In the genomic region with DNA sequence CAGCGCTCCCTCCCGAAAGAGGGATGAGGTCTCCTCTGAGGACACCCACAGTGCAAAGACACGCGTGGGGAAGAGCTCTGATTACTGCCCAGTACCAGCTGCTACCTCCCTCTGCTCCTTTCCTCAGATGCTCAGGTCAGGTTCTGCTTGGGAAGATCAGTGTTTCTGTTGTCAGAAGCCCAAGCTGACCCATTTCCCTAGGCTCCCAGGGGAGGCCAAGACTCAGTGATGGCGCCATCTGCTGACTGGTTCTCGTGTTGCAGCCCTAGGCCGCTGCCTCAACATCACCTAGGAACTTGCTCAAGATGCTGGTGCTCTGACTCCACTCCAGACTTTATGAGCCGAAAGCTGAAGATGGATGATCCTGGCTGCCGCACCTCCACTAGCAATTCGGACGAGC, we compare ENCODE assay signal across 9 mouse cellular contexts. TPM values are rescaled to one million over a fixed set of nuclear protein-coding genes. Genes with fewer than 3 reads are reported as not detected.
DNase-seq lines count a peak whose midpoint lies in the region; TF ChIP-seq lines count a peak whose summit lies in the region.
"Had no signal": no experiment of that assay in that cellular context is flagged by ENCODE, and none has a peak within 500 bp of the region (broad histone marks: within the 10 kb centered on the region; RNA-seq: fewer than 3 reads in every experiment).

No protein-coding gene starts in this region.

- no peak overlapping the region for H3K27ac ChIP-seq in heart, adult 2 months

- H3K4me1 ChIP-seq in heart, adult 2 months (ENCODE audit: control insufficient read depth, insufficient read depth, low read length): no peaks in the 10 kb centered on the region
- H3K4me1 ChIP-seq in lung, adult 2 months (ENCODE audit: control insufficient read depth, insufficient read depth, low read length): no peaks in the 10 kb centered on the region

- no peak overlapping the region for H3K4me3 ChIP-seq in heart, adult 2 months
- H3K4me3 ChIP-seq in lung, adult 2 months (replicated peaks; ENCODE audit: extremely low read depth, low read depth, low read length): no peak overlapping the region
- H3K4me3 ChIP-seq: erythroblast, embryonic 14.5 days had no signal

- TF ChIP-seq CTCF in heart, adult 2 months (IDR thresholded peaks at IDR 0.05): peak; percentile 83
- TF ChIP-seq CTCF in lung, adult 2 months (IDR thresholded peaks at IDR 0.05; ENCODE audit: insufficient read depth, low read length): peak; percentile 79

- H3K9ac ChIP-seq in heart, adult 2 months (ENCODE audit: low read depth, low read length): no peak overlapping the region

- H3K36me3 ChIP-seq in heart, adult 2 months (ENCODE audit: control insufficient read depth, insufficient read depth, low read length): no peaks in the 10 kb centered on the region

- H3K79me2 ChIP-seq in heart, adult 2 months (replicated peaks; ENCODE audit: control insufficient read depth, insufficient read depth, low read length): no peaks in the 10 kb centered on the region

- no peak for TF ChIP-seq POLR2A in heart, adult 2 months (IDR thresholded peaks at IDR 0.05; ENCODE audit: insufficient read depth, low read depth, low read length)
- TF ChIP-seq POLR2A in lung, adult 2 months (IDR thresholded peaks at IDR 0.05; ENCODE audit: borderline replicate concordance, extremely low read depth, low read depth, low read length): no peak

- WGBS in heart, adult 2 months: 56% methylated on average over 11 of the region's 11 CpGs
- 52% methylated on average over 11 of the region's 11 CpGs for WGBS in lung, adult 2 months

- DNase-seq in B cell, adult 2 months: peak; percentile 70 to 72
- DNase-seq in adrenal gland, adult 18-20 months (ENCODE audit: low spot score in 2 of 2): peak; percentile 87 to 90
- DNase-seq in embryo, embryonic 11 days: peak; percentile 61
- DNase-seq in heart, adult 2 months: peak; percentile 66 to 83
- DNase-seq in kidney, postnatal 36 days: peak; percentile 57 to 86
- DNase-seq in lung, adult 2 months: peak; percentile 68
- DNase-seq in retina, postnatal 1 day: peak; percentile 76
- peak; percentile 78 for DNase-seq in thymus, postnatal 4 days

- intact Hi-C loops in heart, adult 2 months (cut with DNase I): loop anchor here (1.0 to 5.0 kb wide), 2 partner anchors 131 to 168 kb away; no protein-coding TSS in a partner anchor

- TF ChIP-seq EP300 in heart, adult 2 months (IDR thresholded peaks at IDR 0.05; ENCODE audit: insufficient read depth, low read depth, low read length): 0 out of 2 replicates have a peak, but pooled peaks have one; percentile 40

- no peaks in the 10 kb centered on the region for H3K27me3 ChIP-seq in heart, adult 2 months (ENCODE audit: control insufficient read depth, insufficient read depth, low read length)

RNA-seq across cellular contexts. Expression of gene Gramd1b, which starts 52.4 kb away (rescaled TPM):
- 1,000 to 10,000 TPM in 1 of 2 experiments, 100 to 1,000 TPM in 1; 440 to 1,090 TPM for total RNA-seq in adrenal gland, adult 18-20 months (2021)
- 10 to 100 TPM; 17.3 to 25.0 TPM for total RNA-seq in heart, adult 2 months (2021)
- 16.9 and 29.1 TPM in 2 replicates for polyA plus RNA-seq in heart, adult 2 months (2012; rRNA removed)
- 14.9 and 19.0 TPM in 2 replicates for polyA plus RNA-seq in lung, adult 2 months (2012; rRNA removed)

Comparison
In these comparisons a context has a peak if more than half of its experiments do, and no peak if none do; other contexts are left out.
1. RNA of gene Gramd1b, which starts 52.4 kb away (total RNA-seq): 440 to 1,090 TPM in adrenal gland, adult 18-20 months; 17.3 to 25.0 TPM in heart, adult 2 months; every median in the first group is over 10 times any median in the second.
2. Peak in every context shown above with its lines, with median percentiles within 50 percentile points of each other: DNase-seq.